Mouse (Mus musculus) liver, postnatal 0 days (tissue): Measurements from ENCODE around the gene Hmces.

Experiments used
- CTCF ChIP-seq: sonication (generic); IDR thresholded peaks from 2 replicates; pipeline ENCODE4 v1.5.1; 2016; ENCODE audit warnings: antibody characterized with exemption, low read depth
- EP300 ChIP-seq: IDR thresholded peaks from 2 replicates; pipeline ENCODE4 v1.6.1; 2016; ENCODE audit warnings: antibody characterized with exemption, low read depth, mild to moderate bottlenecking

- TF ChIP-seq CTCF, result no peak
- TF ChIP-seq EP300, result no peak
These were observed 21.3 kb downstream of the Hmces start for GRCm38 (mm10) chr6:87935037-87935436.
